Mouse (Mus musculus) midbrain, embryonic 13.5 days (tissue): ENCODE measurements at regions not wholly inside any gene's neighbourhood (a gene's known extent, or its start where the extent isn't known, plus 50 kb on each side); places are given as distances from the start of the nearest gene placed in this dataset. TPM values are rescaled to one million over a fixed set of nuclear protein-coding genes. Genes with fewer than 3 reads are reported as not detected.

Experiments used
- ATAC-seq: fragments of 200-750 bp; cut with Nextera tagmentation; 2 replicates; pipeline ENCODE4 v1.8.0; 2017; ENCODE audit warnings: mild to moderate bottlenecking, moderate TSS enrichment, moderate library complexity
- H3K27ac ChIP-seq: fragments of 300-500 bp; sonication (generic); 2 replicates; pipeline ENCODE4 v1.5.1; 2015; ENCODE audit warnings: inconsistent platforms, mild to moderate bottlenecking, moderate library complexity
- H3K27me3 ChIP-seq: fragments of 300-500 bp; sonication (generic); 2 replicates; pipeline ENCODE4 v1.6.1; 2015; ENCODE audit warnings: mild to moderate bottlenecking, inconsistent platforms
- H3K36me3 ChIP-seq: fragments of 300-500 bp; sonication (generic); 2 replicates; pipeline ENCODE4 v1.6.1; 2015; ENCODE audit warnings: mild to moderate bottlenecking, inconsistent platforms
- H3K4me1 ChIP-seq: fragments of 300-500 bp; sonication (generic); replicated peaks from 2 replicates; pipeline ENCODE4 v1.6.1; 2015; ENCODE audit warnings: inconsistent platforms
- H3K4me2 ChIP-seq: fragments of 300-500 bp; sonication (generic); replicated peaks from 2 replicates; pipeline ENCODE4 v1.6.1; 2015; ENCODE audit warnings: moderate library complexity, mild to moderate bottlenecking, inconsistent platforms
- H3K4me3 ChIP-seq: fragments of 300-500 bp; sonication (generic); replicated peaks from 2 replicates; pipeline ENCODE4 v1.5.1; 2015; ENCODE audit warnings: mild to moderate bottlenecking, inconsistent platforms
- H3K9ac ChIP-seq: fragments of 300-500 bp; sonication (generic); replicated peaks from 2 replicates; pipeline ENCODE4 v1.6.1; 2015; ENCODE audit warnings: mild to moderate bottlenecking, inconsistent platforms
- H3K9me3 ChIP-seq: fragments of 300-500 bp; sonication (generic); 2 replicates; pipeline ENCODE4 v1.6.1; 2016; ENCODE audit warnings: mild to moderate bottlenecking, inconsistent platforms
- WGBS: fragments of 180-500 bp; shearing (Covaris S2); methylation state at CpG from one replicate; pipeline ENCODE4 v1.1.7; 2015; 5-methylcytosine and 5-hydroxymethylcytosine counted together
- microRNA-seq: library from miRNA; unstranded; fragments of <30 nt; microRNA quantifications from one replicate; pipeline ENCODE4, GENCODE M21; 2016

DNA sequence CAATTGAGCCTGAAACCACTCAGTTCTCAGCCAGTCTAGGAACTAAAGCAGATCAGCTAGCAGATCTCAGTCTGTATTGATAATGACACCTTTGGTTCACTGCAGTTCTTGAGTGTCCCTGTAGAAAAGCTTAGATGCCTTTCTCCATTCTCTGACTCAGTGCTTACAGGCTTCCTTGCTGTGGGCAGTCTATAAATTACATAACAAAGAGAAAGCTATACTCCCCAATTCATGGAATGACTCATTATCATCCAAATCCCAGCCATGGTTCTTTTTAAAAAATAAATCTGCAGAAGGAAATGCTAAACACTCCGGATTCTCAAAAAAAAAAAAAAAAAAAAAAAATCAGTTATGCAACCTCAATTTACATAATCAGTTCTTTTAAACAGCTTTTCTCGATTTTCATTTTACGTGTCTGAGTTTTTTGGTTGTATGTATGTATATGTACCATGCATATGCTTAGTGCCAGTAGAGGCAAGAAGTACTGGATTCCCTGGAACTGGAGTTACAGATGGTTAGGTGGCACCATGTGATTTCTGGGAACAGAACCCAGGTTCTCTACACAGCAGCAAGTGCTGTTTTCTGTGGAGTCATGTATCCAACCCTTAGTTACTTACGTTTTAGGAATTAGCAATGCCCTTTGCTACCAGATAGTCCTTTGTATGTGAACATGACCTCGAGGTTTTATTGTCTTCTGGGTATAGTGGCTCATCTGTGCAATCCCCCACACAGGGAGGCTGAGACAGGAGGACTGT is 71.5 kb upstream of the Slc39a10 start:
- Histone ChIP-seq H3K9me3 (no peaks in the 10 kb centered on the region), H3K27me3 (no peaks in the 10 kb centered on the region), H3K9ac (no peak overlapping the region), H3K4me2 (no peak overlapping the region), H3K4me1 (peaks cover 12% of the 10 kb centered on the region), H3K27ac (no peak overlapping the region), H3K4me3 (no peak overlapping the region), H3K36me3 (no peaks in the 10 kb centered on the region)
- 69% methylated on average over 5 of the region's 5 CpGs for WGBS
- no peak for ATAC-seq

Small RNA genes in the stretch of these regions (microRNA-seq; reads per million reads assigned to microRNA genes)
- not detected for gene Mir6350
